Mouse (Mus musculus) ES-Bruce4 (cell line): ENCODE results near the gene Fam241a. TPM values are rescaled to one million over a fixed set of nuclear protein-coding genes. Genes with fewer than 3 reads are reported as not detected.

Experiments used
- H3K27ac ChIP-seq: 2 replicates; pipeline ENCODE4 v1.5.1; 2012; ENCODE audit warnings: low read length, inconsistent platforms; ENCODE audit not compliant: insufficient read depth
- H3K27me3 ChIP-seq: 2 replicates; pipeline ENCODE4 v1.6.1; 2012; ENCODE audit warnings: mild to moderate bottlenecking, low read length, inconsistent platforms; ENCODE audit not compliant: control insufficient read depth, poor library complexity, insufficient read depth, severe bottlenecking
- H3K36me3 ChIP-seq: 2 replicates; pipeline ENCODE4 v1.6.1; 2012; ENCODE audit warnings: inconsistent platforms, mild to moderate bottlenecking, low read length, moderate library complexity; ENCODE audit not compliant: control insufficient read depth, poor library complexity, insufficient read depth, severe bottlenecking
- H3K4me1 ChIP-seq: one replicate; pipeline ENCODE4 v1.8.1; 2011; ENCODE audit warnings: low read length; ENCODE audit not compliant: control insufficient read depth, insufficient read depth
- H3K4me3 ChIP-seq: 2 replicates; pipeline ENCODE4 v1.5.1; 2011; ENCODE audit warnings: low read depth, mild to moderate bottlenecking, low read length
- H3K9ac ChIP-seq: 2 replicates; pipeline ENCODE4 v1.6.1; 2012; ENCODE audit warnings: low read depth, mild to moderate bottlenecking, inconsistent platforms; ENCODE audit not compliant: poor library complexity, severe bottlenecking
- H3K9me3 ChIP-seq: replicated peaks from 2 replicates; pipeline ENCODE4 v1.6.1; 2012; ENCODE audit warnings: mild to moderate bottlenecking, low read length, inconsistent platforms; ENCODE audit not compliant: control insufficient read depth, poor library complexity, insufficient read depth, severe bottlenecking
- CTCF ChIP-seq: IDR thresholded peaks from one replicate; pipeline ENCODE4 v1.8.1; 2011; ENCODE audit warnings: low read depth, low read length
- EP300 ChIP-seq: IDR thresholded peaks from 2 replicates; pipeline ENCODE4 v1.6.1; 2011; ENCODE audit warnings: low read depth, low read length; ENCODE audit not compliant: insufficient read depth
- POLR2A ChIP-seq: IDR thresholded peaks from one replicate; pipeline ENCODE4 v1.8.1; 2011; ENCODE audit warnings: low read length; ENCODE audit not compliant: insufficient read depth
- polyA plus RNA-seq: library from polyadenylated mRNA; stranded (reverse); fragments of >200 nt; gene quantifications from 2 replicates; pipeline ENCODE4 v1.2.4, GENCODE M21; 2011; ENCODE audit warnings: low read depth; ENCODE audit not compliant: missing spikeins, insufficient read depth, insufficient read length

Fam241a gene
- polyA plus RNA-seq, 1 experiment, result 2.5 TPM

- no peaks in the 10 kb centered on the region for H3K36me3 ChIP-seq
- no peaks in the 10 kb centered on the region for H3K9me3 ChIP-seq
- H3K4me3 ChIP-seq, result no peak overlapping the region
- no peak overlapping the region for H3K27ac ChIP-seq
- peaks cover 10% of the 10 kb centered on the region for H3K4me1 ChIP-seq
- TF ChIP-seq EP300 (no peak), CTCF (no peak), POLR2A (no peak)
- no peaks in the 10 kb centered on the region for H3K27me3 ChIP-seq
- H3K9ac ChIP-seq, result no peak overlapping the region
Measured at GRCm38 (mm10) chr3:127848088-127848808, 47.9 kb downstream of the Fam241a start.

- Histone ChIP-seq H3K9ac (no peak overlapping the region), H3K36me3 (no peaks in the 10 kb centered on the region)
- no peak for TF ChIP-seq EP300
- no peak for TF ChIP-seq CTCF
- TF ChIP-seq POLR2A, result no peak
Measured at GRCm38 (mm10) chr3:127843941-127844327, 52.2 kb downstream of the Fam241a start.

GRCm38 (mm10) chr3:127843324-127843940 is 52.7 kb downstream of the Fam241a start:
- Histone ChIP-seq H3K4me1 (no peaks in the 10 kb centered on the region), H3K9ac (no peak overlapping the region), H3K27ac (no peak overlapping the region), H3K9me3 (no peaks in the 10 kb centered on the region), H3K36me3 (no peaks in the 10 kb centered on the region), H3K4me3 (no peak overlapping the region), H3K27me3 (no peaks in the 10 kb centered on the region)
- no peak for TF ChIP-seq CTCF
- no peak for TF ChIP-seq EP300
- no peak for TF ChIP-seq POLR2A

More at GRCm38 (mm10) chr3:127843941-127844327, 52.2 kb downstream of the Fam241a start:
- Histone ChIP-seq H3K27me3 (no peaks in the 10 kb centered on the region), H3K27ac (no peak overlapping the region), H3K4me3 (no peak overlapping the region), H3K4me1 (no peaks in the 10 kb centered on the region), H3K9me3 (no peaks in the 10 kb centered on the region)

- H3K9ac ChIP-seq, result no peak overlapping the region
- TF ChIP-seq CTCF (no peak), POLR2A (no peak), EP300 (no peak)
- H3K27me3 ChIP-seq, result no peaks in the 10 kb centered on the region
- H3K4me1 ChIP-seq, result no peaks in the 10 kb centered on the region
- no peak overlapping the region for H3K27ac ChIP-seq
- H3K4me3 ChIP-seq, result no peak overlapping the region
- no peaks in the 10 kb centered on the region for H3K9me3 ChIP-seq
- no peaks in the 10 kb centered on the region for H3K36me3 ChIP-seq
Measured at GRCm38 (mm10) chr3:127841926-127842325, 54.2 kb downstream of the Fam241a start.

- Histone ChIP-seq H3K9ac (peak overlapping the region; percentile 94), H3K9me3 (no peaks in the 10 kb centered on the region), H3K36me3 (peaks cover 3% of the 10 kb centered on the region; the same call in 1 of the 2 replicates), H3K4me1 (no peaks in the 10 kb centered on the region), H3K27ac (peak overlapping the region; percentile 40; the same call in 1 of the 2 replicates), H3K4me3 (peak overlapping the region; percentile 80), H3K27me3 (no peaks in the 10 kb centered on the region)
- TF ChIP-seq EP300 (no peak), POLR2A (no peak)
Measured at GRCm38 (mm10) chr3:127837972-127838644, 58.0 kb downstream of the Fam241a start.
